Mouse (Mus musculus): ENCODE results near the gene Galnt6.

GRCm38 (mm10) chr15:100669337-100669736 is 59.8 kb downstream of the Galnt6 start, which contains the start of gene Bin2:
- TF ChIP-seq CTCF (IDR thresholded peaks at IDR 0.05; ENCODE audit: low read depth, low read length) = no peak
- no peak for TF ChIP-seq POLR2A (IDR thresholded peaks at IDR 0.05; ENCODE audit: extremely low read depth, insufficient read depth, low read length)
